Mouse (Mus musculus) heart, postnatal 14 days (tissue): ENCODE results near the gene Meis2. TPM values are rescaled to one million over a fixed set of nuclear protein-coding genes. Genes with fewer than 3 reads are reported as not detected.

Source experiments
- DNase-seq, 2 experiments: peaks; one replicate each; pipeline ENCODE4 v3.0.0; 2021 to 2022
- intact Hi-C: fragments of 180-260 bp; cut with DNase I; formaldehyde crosslinking; loops from one replicate; pipeline ENCODE4 v1.15.1; 2025
- total RNA-seq, 2 experiments: library from RNA; stranded (reverse); gene quantifications; 2 replicates each; pipeline ENCODE4 v1.2.3; 2021

Meis2 gene
- total RNA-seq, 2 experiments from 2014 or later: 19.9 to 21.3 TPM

- DNase-seq: no peak
- intact Hi-C loops: loop anchor here (10.0 kb wide), 3 partner anchors 974 to 1596 kb away; no protein-coding TSS in a partner anchor
These were observed 214.7 kb downstream of the Meis2 start for GRCm38 (mm10) chr2:115850961-115851360.

GRCm38 (mm10) chr2:115842821-115843220, 222.8 kb downstream of the Meis2 start:
- DNase-seq: no peak
- intact Hi-C loops: no loop called here

DNA sequence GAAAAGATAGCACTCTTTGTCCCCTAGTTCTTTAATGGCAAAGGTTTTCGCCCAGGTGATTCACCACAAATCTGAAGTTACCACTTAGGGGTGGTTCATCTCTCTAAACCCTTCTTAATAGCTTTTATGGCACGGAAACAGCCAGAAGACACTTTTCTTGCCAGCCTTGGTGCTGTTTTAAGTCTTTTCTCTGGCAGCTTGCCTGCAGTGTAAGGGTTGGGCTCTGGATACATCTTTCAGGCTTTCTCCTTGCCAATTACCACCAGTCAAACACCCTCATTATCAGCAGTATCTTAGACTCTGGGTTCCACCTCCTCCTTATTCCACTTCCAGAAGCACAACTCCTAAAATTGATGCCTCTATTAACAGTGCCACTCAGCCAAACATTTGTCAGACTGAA, 229.6 kb downstream of the Meis2 start:
- DNase-seq: no peak
- intact Hi-C loops: no loop called here

DNA sequence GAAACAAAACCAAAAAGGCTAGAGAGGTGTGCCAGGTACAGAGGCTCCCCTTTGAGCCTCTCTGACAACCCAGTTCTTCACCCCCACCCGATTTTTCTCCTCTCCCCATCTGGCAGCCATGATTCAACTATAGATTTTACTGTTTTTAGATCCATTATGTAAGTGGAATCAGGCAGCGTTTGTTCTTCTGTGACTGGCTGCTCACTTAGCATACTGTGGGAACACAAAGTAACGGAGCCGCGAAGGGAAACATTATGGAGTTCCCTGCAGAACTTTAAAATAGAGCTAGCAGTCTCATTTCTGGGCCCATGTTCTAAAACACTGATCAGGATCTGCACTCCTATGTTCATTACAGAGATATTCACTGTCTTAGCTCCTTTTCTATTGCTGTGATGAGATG, 243.3 kb downstream of the Meis2 start:
- no peak for DNase-seq
- intact Hi-C loops: no loop called here

GRCm38 (mm10) chr2:115817959-115818358, 247.7 kb downstream of the Meis2 start:
- intact Hi-C loops: no loop called here
- no peak for DNase-seq

GRCm38 (mm10) chr2:115813721-115814120, 251.9 kb downstream of the Meis2 start:
- intact Hi-C loops: no loop called here
- DNase-seq: no peak

GRCm38 (mm10) chr2:115813316-115813715, 252.3 kb downstream of the Meis2 start:
- no peak for DNase-seq
- intact Hi-C loops: no loop called here
